Mouse (Mus musculus) embryonic facial prominence, embryonic 13.5 days (tissue): ENCODE results near the gene Pum2. TPM values are rescaled to one million over a fixed set of nuclear protein-coding genes. Genes with fewer than 3 reads are reported as not detected.
"Not testable (repeated sequence)": the region's sequence is repeated elsewhere in the genome, so short reads cannot be mapped to it uniquely, and the experiment has no call there.

Source experiments
- ATAC-seq: fragments of 200-750 bp; cut with Nextera tagmentation; 2 replicates; pipeline ENCODE4 v1.8.0; 2017; ENCODE audit warnings: low read depth; ENCODE audit not compliant: insufficient number of reproducible peaks, insufficient read depth, low FRiP score, low TSS enrichment
- H3K27ac ChIP-seq: fragments of 300-500 bp; sonication (generic); 2 replicates; pipeline ENCODE4 v1.5.1; 2015; ENCODE audit warnings: moderate library complexity, mild to moderate bottlenecking, inconsistent platforms
- H3K27me3 ChIP-seq: fragments of 300-500 bp; sonication (generic); 2 replicates; pipeline ENCODE4 v1.6.1; 2015; ENCODE audit warnings: mild to moderate bottlenecking, inconsistent platforms
- H3K36me3 ChIP-seq: fragments of 300-500 bp; sonication (generic); 2 replicates; pipeline ENCODE4 v1.6.1; 2015; ENCODE audit warnings: mild to moderate bottlenecking, inconsistent platforms
- H3K4me1 ChIP-seq: fragments of 300-500 bp; sonication (generic); 2 replicates; pipeline ENCODE4 v1.6.1; 2015; ENCODE audit warnings: inconsistent platforms
- H3K4me2 ChIP-seq: fragments of 300-500 bp; sonication (generic); 2 replicates; pipeline ENCODE4 v1.6.1; 2015; ENCODE audit warnings: moderate library complexity, mild to moderate bottlenecking, inconsistent platforms
- H3K4me3 ChIP-seq: fragments of 300-500 bp; sonication (generic); 2 replicates; pipeline ENCODE4 v1.5.1; 2015; ENCODE audit warnings: mild to moderate bottlenecking, inconsistent platforms
- H3K9ac ChIP-seq: fragments of 300-500 bp; sonication (generic); 2 replicates; pipeline ENCODE4 v1.6.1; 2015; ENCODE audit warnings: mild to moderate bottlenecking, inconsistent platforms
- H3K9me3 ChIP-seq: fragments of 300-500 bp; sonication (generic); 2 replicates; pipeline ENCODE4 v1.6.1; 2016; ENCODE audit warnings: inconsistent platforms
- WGBS: fragments of 180-500 bp; shearing (Covaris S2); methylation state at CpG from one replicate; pipeline ENCODE4 v1.1.7; 2015; ENCODE audit warnings: mixed read lengths; 5-methylcytosine and 5-hydroxymethylcytosine counted together
- polyA plus RNA-seq: library from polyadenylated mRNA; unstranded; fragments of >200 nt; fragmentation: Nextera tagmentation; extraction: Ambion mirVana; gene quantifications from 2 replicates; pipeline ENCODE4 v1.2.1, GENCODE M21; 2015

Gene Pum2
- polyA plus RNA-seq, 1 experiment from 2014 or later, result 50.2 TPM

DNA sequence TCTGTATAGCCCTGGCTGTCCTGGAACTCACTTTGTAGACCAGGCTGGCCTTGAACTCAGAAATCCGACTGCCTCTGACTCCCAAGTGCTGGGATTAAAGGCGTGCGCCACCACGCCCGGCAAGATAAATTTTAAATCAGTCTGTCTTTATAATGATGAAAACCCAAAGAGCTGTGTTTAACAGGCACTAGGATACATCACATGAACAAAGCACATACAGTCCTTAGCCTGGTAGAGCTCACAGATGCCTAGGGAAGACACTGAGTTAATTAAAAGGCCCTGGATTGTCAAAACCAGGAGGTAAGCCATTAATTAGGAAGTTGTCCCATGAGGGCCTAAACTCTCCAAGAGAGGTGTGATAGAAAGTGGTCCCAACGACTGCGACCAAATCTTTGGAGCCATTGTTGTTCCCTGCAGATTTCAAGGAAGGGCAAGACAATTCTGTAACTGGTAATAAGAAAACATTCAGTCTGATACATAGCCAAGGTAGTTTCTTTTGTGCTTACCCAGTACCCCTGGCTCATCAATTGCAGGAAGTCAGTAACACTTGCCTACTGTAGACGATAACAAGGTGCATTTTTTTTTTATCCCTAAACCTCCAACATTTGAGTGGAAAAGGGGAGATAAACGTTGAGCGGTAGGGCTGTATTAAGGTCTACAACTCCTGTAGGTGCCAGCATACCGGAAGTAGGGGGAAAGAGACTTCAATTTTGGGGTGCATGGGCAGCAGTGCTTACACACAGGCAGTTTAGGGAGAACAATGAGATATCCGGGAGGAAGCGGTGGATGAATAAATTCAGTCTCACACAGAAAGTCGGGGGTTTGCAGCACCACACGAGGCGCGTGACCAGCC lies 587 bp upstream of the Pum2 start:
- H3K4me3 ChIP-seq, result peak overlapping the region; percentile 83
- H3K9ac ChIP-seq, result peak overlapping the region; percentile 99
- no peaks in the 10 kb centered on the region for H3K36me3 ChIP-seq
- no peaks in the 10 kb centered on the region for H3K27me3 ChIP-seq
- peaks cover 5% of the 10 kb centered on the region; the same call in 1 of the 2 replicates for H3K9me3 ChIP-seq
- ATAC-seq, result no peak; the same call in 1 of the 2 replicates
- peak overlapping the region; percentile 89 for H3K27ac ChIP-seq
- peaks cover 14% of the 10 kb centered on the region for H3K4me1 ChIP-seq
- WGBS, result 40% methylated on average over 17 of the region's 17 CpGs
- peak overlapping the region; percentile 66 for H3K4me2 ChIP-seq

DNA sequence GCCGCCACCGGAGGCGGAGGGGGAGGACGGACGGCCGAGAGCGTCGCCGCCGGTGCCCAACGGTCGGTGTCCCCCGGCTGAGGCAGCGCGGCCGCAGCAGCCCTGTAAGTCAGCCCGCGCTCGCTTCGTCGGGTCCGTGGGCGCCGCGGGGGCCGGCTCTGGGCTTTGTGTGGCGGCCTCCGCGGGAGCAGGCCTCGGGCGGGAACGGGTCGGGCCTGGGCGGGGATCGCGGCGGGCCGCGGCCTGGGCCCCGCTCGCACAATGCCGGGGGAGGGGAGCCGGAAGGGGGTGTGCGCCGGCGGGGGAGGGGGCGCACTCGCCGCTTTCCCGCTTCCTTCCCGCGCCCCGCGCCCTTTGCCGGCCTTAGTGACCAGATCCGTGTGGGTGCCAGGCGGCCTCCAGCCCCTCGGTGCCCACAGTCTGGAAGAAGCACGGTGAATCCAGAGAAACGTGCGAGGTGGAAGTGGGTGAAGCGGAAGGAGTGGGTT lies 487 bp downstream of the Pum2 start:
- WGBS, result under 1% methylated on average over 24 of the region's 62 CpGs
- Histone ChIP-seq H3K4me3 (peak overlapping the region; percentile 83), H3K4me1 (peaks cover 14% of the 10 kb centered on the region), H3K4me2 (peak overlapping the region; percentile 69), H3K36me3 (no peaks in the 10 kb centered on the region), H3K27me3 (no peaks in the 10 kb centered on the region), H3K9ac (peak overlapping the region; percentile 99), H3K27ac (peak overlapping the region; percentile 97), H3K9me3 (peaks cover 5% of the 10 kb centered on the region; the same call in 1 of the 2 replicates)
- ATAC-seq, result peak; percentile 72

GRCm38 (mm10) chr12:8674891-8675341 lies 982 bp downstream of the Pum2 start:
- Histone ChIP-seq H3K4me1 (peaks cover 14% of the 10 kb centered on the region), H3K4me2 (peak overlapping the region; percentile 69), H3K27me3 (no peaks in the 10 kb centered on the region), H3K9ac (peak overlapping the region; percentile 99), H3K36me3 (no peaks in the 10 kb centered on the region), H3K9me3 (peaks cover 5% of the 10 kb centered on the region; the same call in 1 of the 2 replicates), H3K27ac (peak overlapping the region; percentile 97), H3K4me3 (peak overlapping the region; percentile 83)
- no peak for ATAC-seq
- under 1% methylated on average over 20 of the region's 20 CpGs for WGBS

GRCm38 (mm10) chr12:8675361-8675760 lies 1.4 kb downstream of the Pum2 start:
- Histone ChIP-seq H3K36me3 (no peaks in the 10 kb centered on the region), H3K27me3 (no peaks in the 10 kb centered on the region), H3K9me3 (peaks cover 5% of the 10 kb centered on the region; the same call in 1 of the 2 replicates), H3K4me1 (peaks cover 14% of the 10 kb centered on the region), H3K4me3 (peak overlapping the region; percentile 83), H3K27ac (peak overlapping the region; percentile 97), H3K9ac (peak overlapping the region; percentile 99), H3K4me2 (peak overlapping the region; percentile 69)
- WGBS, result under 1% methylated on average over 7 of the region's 7 CpGs
- ATAC-seq, result no peak

- Histone ChIP-seq H3K27me3 (no peaks in the 10 kb centered on the region), H3K4me3 (peak overlapping the region; percentile 83), H3K9me3 (no peaks in the 10 kb centered on the region), H3K4me2 (peak overlapping the region; percentile 69), H3K4me1 (peaks cover 14% of the 10 kb centered on the region), H3K36me3 (peaks cover 10% of the 10 kb centered on the region; the same call in 1 of the 2 replicates), H3K27ac (no peak overlapping the region), H3K9ac (no peak overlapping the region; the same call in 1 of the 2 replicates)
- no peak for ATAC-seq
- WGBS, result 70% methylated on average over 6 of the region's 6 CpGs
These were observed 2.4 kb downstream of the Pum2 start for GRCm38 (mm10) chr12:8676341-8676740.

DNA sequence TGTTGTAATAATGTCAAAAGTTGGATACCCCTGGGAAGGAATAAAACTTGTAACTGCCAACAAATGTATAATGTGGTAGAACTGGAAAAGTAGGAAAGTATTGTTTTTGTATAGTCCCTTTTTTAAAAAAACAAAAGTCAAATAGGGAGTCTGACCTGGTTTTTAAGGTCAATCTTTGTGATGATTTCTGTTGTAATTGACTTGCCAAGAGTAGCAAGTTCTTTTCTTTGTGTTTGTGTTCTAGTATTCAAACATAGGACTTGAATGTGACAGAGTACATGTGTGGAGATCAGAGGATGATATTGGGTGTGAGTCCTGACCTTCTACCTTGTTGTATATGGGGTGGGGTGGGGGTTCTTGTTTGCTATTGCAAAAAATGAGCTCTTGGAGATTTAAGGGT lies 4.0 kb downstream of the Pum2 start:
- Histone ChIP-seq H3K4me3 (no peak overlapping the region), H3K36me3 (peaks cover 10% of the 10 kb centered on the region; the same call in 1 of the 2 replicates), H3K9me3 (no peaks in the 10 kb centered on the region), H3K4me1 (peaks cover 14% of the 10 kb centered on the region), H3K27ac (no peak overlapping the region), H3K9ac (no peak overlapping the region), H3K27me3 (no peaks in the 10 kb centered on the region), H3K4me2 (no peak overlapping the region)
- no peak for ATAC-seq

GRCm38 (mm10) chr12:8684200-8684599 lies 10.3 kb downstream of the Pum2 start:
- H3K4me2 ChIP-seq, result no peak overlapping the region
- no peak overlapping the region for H3K9ac ChIP-seq
- no peaks in the 10 kb centered on the region for H3K27me3 ChIP-seq
- H3K27ac ChIP-seq, result no peak overlapping the region
- H3K4me3 ChIP-seq, result no peak overlapping the region
- peaks cover 21% of the 10 kb centered on the region for H3K36me3 ChIP-seq
- no peak for ATAC-seq
- no peaks in the 10 kb centered on the region for H3K9me3 ChIP-seq
- no peaks in the 10 kb centered on the region for H3K4me1 ChIP-seq
- whole genome bisulfite sequencing, result 93% methylated on average over 1 of the region's 1 CpGs

DNA sequence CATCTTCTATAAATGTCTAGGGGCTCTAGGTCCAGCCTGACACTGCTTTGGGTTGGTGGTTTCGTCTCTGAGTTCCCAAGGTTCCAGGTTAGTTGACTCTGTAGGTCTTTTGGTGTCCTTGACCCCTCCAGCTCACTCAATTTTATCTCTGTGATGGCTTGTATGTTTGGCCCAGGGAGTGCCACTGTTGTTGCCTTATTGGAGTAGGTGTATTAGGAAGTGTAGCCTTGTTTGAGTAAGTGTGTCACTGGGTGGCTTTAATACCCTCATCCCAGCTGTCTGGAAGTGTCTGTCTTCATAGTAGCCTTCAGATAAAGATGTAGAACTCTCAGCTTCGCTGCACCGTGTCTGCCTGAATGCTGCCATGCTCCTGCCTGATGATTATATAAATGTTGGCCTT lies 11.1 kb downstream of the Pum2 start:
- WGBS, result 96% methylated on average over 3 of the region's 3 CpGs

GRCm38 (mm10) chr12:8689882-8690281 lies 15.9 kb downstream of the Pum2 start:
- not testable (repeated sequence) for H3K9me3 ChIP-seq, H3K36me3 ChIP-seq, H3K4me2 ChIP-seq, H3K27me3 ChIP-seq, ATAC-seq, H3K9ac ChIP-seq, H3K4me1 ChIP-seq, H3K4me3 ChIP-seq, H3K27ac ChIP-seq
- 86% methylated on average over 3 of the region's 3 CpGs for WGBS

More for the DNA sequence above, 11.1 kb downstream of the Pum2 start:
- Histone ChIP-seq H3K27me3 (no peaks in the 10 kb centered on the region), H3K4me2 (no peak overlapping the region), H3K9me3 (no peaks in the 10 kb centered on the region), H3K9ac (no peak overlapping the region), H3K4me3 (no peak overlapping the region), H3K27ac (no peak overlapping the region), H3K4me1 (no peaks in the 10 kb centered on the region), H3K36me3 (peaks cover 21% of the 10 kb centered on the region)
- no peak for ATAC-seq

DNA sequence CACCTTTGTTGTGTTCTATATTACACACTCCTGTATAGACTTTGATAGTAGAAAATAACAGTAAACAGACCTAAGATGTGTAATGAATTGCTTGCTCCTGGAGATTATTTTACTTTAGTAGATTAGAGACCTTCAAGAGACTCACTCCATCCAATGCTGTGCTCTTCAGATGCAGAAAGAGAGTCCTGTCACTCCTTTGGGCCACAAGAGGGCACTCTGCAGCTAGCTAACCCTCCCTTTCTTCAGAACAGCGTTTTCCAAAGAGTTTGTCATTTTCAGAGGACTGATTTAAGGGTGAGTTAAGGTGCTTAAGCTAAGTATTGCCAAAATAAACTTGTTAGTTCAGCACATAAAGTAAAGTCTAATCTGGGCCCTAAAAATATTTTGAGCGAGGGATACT lies 25.0 kb downstream of the Pum2 start:
- no peak for ATAC-seq
- Histone ChIP-seq H3K4me1 (no peaks in the 10 kb centered on the region), H3K9ac (no peak overlapping the region), H3K27me3 (no peaks in the 10 kb centered on the region), H3K4me2 (no peak overlapping the region), H3K27ac (no peak overlapping the region), H3K36me3 (peaks cover 10% of the 10 kb centered on the region), H3K4me3 (no peak overlapping the region), H3K9me3 (no peaks in the 10 kb centered on the region)
- 68% methylated on average over 2 of the region's 2 CpGs for WGBS

DNA sequence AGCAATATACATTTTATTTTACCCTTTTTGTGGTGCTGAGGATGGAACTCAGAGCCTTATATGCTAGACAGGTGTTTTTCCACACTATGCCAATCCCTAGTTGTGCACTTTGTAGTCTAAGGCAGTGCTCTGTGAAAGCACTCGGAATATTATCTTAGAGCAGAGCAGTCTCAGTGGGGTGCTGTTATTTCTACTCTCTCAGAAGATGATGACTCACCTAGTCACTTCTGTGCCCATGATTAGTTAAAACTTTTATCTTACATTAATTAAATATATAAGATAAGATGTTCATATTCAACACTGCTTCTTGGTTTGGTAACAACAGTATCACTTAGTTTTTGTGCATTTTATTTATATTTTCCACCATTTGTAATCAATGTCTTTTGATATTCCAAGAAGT lies 30.1 kb downstream of the Pum2 start:
- no peaks in the 10 kb centered on the region for H3K9me3 ChIP-seq
- H3K27ac ChIP-seq, result no peak overlapping the region
- H3K27me3 ChIP-seq, result no peaks in the 10 kb centered on the region
- H3K36me3 ChIP-seq, result peaks cover 27% of the 10 kb centered on the region
- no peak overlapping the region for H3K4me3 ChIP-seq
- H3K4me1 ChIP-seq, result no peaks in the 10 kb centered on the region
- no peak overlapping the region for H3K9ac ChIP-seq
- ATAC-seq, result no peak
- no peak overlapping the region for H3K4me2 ChIP-seq
- 71% methylated on average over 1 of the region's 1 CpGs for WGBS

- Histone ChIP-seq H3K27me3 (no peaks in the 10 kb centered on the region), H3K27ac (no peak overlapping the region), H3K36me3 (peaks cover 40% of the 10 kb centered on the region), H3K4me1 (no peaks in the 10 kb centered on the region), H3K4me3 (no peak overlapping the region), H3K9ac (no peak overlapping the region), H3K9me3 (no peaks in the 10 kb centered on the region), H3K4me2 (no peak overlapping the region)
- no peak for ATAC-seq
- WGBS, result 93% methylated on average over 2 of the region's 2 CpGs
These were observed 34.9 kb downstream of the Pum2 start for GRCm38 (mm10) chr12:8708876-8709275.
